Mouse (Mus musculus) ovary, postnatal 10 days (tissue): ENCODE results near the gene Gm49403.
A peak's percentile ranks its signal among the peaks of the same experiment; 100 is the strongest.
"Not testable (repeated sequence)": the region's sequence is repeated elsewhere in the genome, so short reads cannot be mapped to it uniquely, and the experiment has no call there.

Source experiments
- DNase-seq: peaks from one replicate; pipeline ENCODE4 v3.0.0; 2022; ENCODE audit warnings: low spot score

The Gm49403 gene

DNA sequence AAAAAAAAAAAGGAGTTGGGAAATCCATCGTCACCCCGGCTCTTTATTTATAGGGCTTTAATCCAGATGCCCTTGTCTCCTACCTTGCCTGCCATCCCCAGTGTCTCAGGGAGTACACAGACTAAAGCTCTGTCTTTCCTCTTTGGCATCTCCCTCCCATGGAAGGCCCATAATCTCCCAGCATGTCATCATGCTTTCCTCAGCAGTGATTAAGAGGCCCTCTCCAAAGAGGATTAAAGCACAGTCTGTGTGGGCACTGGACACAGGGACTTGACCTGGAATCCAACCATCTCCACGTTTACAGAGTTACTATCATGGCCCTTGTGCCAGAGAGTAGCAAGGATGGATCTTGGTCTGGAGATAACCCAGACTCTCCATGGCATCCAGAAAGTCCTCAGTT is at the start of gene Gm49403, which contains the start of gene Lbhd1:
Gene Gm49403, plus strand, starts transcription at position 315 of the 400 bp plus-strand sequence.
Gene Lbhd1, plus strand, starts transcription at position 117 of the 400 bp plus-strand sequence.
- no peak for DNase-seq

- not testable (repeated sequence) for DNase-seq
These were observed 47.4 kb upstream of the Gm49403 start for GRCm38 (mm10) chr19:8836327-8836726.

- DNase-seq: peak; percentile 69
These were observed 46.4 kb upstream of the Gm49403 start, which contains the start of gene Bscl2 for GRCm38 (mm10) chr19:8837251-8837791. TSS of gene Bscl2 (plus strand) at chr19:8837467.

DNA sequence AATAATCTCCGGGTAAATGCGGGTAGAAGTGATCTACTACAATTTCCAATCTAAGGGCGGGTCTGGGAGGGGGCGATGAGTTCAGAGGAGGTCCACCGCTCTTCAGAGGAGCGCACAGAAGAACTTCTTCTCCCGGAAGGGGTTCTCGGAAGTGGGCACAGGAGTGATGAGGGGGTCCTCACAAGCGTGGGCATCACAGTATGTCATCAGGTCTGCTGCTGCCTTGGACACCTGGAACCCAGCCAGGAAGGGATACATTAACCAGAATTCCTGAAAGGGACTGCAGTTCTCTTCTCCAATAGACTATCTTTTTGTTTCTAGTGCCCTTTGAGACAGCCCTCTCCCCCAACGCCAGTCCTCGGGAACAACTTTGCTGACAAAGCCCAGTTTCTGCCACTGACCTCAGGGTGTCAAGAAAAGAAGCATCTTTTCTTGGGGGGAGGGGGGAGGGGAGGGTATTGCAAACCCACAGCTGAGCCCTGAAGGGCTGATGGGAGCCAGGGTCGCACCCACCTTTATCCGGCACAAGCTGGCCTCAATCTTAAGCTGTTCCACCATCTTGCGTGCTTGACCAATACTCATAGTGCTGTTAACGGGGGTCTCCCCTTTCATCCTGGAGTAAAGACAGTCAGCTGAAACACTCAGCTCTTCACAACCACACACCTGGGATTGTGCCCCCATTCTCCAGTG is 45.5 kb upstream of the Gm49403 start:
- no peak for DNase-seq

- DNase-seq: no peak
These were observed 44.4 kb upstream of the Gm49403 start, which contains the start of gene Gng3 for GRCm38 (mm10) chr19:8839103-8839907. TSS of gene Gng3 (minus strand) at chr19:8839194.

- DNase-seq: no peak
These were observed 43.6 kb upstream of the Gm49403 start for GRCm38 (mm10) chr19:8839908-8840791.

- no peak for DNase-seq
These were observed 42.7 kb upstream of the Gm49403 start for GRCm38 (mm10) chr19:8841012-8841411.

- no peak for DNase-seq
These were observed 40.8 kb upstream of the Gm49403 start for GRCm38 (mm10) chr19:8842961-8843360.

DNA sequence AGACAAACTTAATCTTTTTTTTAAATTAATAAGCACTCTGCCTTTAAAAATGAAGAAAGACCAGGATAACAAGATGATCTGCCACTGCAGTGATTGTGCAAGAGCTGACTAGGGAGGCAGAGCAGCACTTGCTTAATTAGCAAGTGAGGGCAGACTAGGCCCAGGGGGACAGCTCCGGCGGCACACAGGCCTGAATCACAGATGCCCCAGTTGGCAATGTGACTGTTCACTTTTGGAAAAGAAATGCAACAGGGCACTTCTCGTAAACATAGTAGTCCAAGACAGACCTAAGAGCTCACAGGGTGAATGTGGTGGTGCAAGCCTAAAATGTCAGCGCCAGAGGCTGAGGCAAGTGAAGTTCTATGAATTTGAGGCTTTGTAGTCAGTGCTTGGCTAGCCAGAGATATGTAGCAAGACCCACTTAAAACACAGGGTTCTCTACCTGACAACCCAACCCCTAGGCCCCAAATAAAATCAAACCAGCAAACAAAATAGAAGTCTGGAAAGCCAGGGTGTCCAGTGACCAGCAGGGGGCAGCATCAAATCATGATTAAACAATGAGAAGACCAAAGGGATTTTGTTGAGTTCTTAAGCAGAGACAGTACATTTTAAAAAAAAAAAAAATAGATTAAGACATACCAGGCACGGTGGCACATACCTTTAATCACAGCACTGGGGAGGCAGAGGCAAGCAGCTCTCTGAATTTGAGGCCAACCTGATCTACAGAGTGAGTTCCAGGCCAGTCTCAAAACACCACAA is 39.2 kb upstream of the Gm49403 start:
- peak; percentile 55 for DNase-seq

- no peak for DNase-seq
These were observed 35.4 kb upstream of the Gm49403 start for GRCm38 (mm10) chr19:8848356-8848755.

DNA sequence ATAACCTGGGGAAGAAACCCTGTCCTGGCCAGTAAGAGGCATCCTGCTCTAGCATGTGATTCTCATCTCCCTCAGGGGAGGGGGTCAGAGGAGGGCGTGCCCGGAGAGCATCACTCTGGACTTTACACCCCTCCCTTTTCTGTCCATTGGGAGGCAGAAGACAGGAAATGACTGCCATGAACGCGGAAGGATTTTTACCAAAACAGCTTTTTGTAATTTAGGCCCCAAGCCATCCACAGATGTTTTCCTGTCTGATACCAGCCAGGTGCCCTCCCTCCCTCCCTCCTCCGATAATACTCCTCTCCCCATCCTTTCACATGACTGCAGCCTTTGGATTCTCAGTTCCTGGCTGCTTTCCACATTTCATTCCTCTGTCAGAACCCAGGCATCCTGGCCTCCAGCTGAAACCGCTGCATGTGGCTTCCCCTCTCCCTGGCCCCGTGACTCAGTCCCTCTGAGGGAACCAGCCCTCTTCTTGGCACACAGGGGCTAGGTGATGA is 33.3 kb upstream of the Gm49403 start, which contains the start of gene Lrrn4cl:
Gene Lrrn4cl, plus strand, starts transcription at position 367 of the 500 bp plus-strand sequence.
- DNase-seq: no peak

GRCm38 (mm10) chr19:8851639-8852038 is 32.1 kb upstream of the Gm49403 start:
- no peak for DNase-seq

GRCm38 (mm10) chr19:8852236-8852928 is 31.3 kb upstream of the Gm49403 start:
- DNase-seq: no peak

- DNase-seq: no peak
These were observed 30.6 kb upstream of the Gm49403 start for GRCm38 (mm10) chr19:8853117-8853516.

GRCm38 (mm10) chr19:8857689-8858088 is 26.0 kb upstream of the Gm49403 start:
- DNase-seq: no peak

- no peak for DNase-seq
These were observed 24.7 kb upstream of the Gm49403 start for GRCm38 (mm10) chr19:8859018-8859417.

GRCm38 (mm10) chr19:8864265-8864664 is 19.5 kb upstream of the Gm49403 start:
- DNase-seq: no peak

- DNase-seq: not testable (repeated sequence)
These were observed 13.3 kb upstream of the Gm49403 start for GRCm38 (mm10) chr19:8870381-8870780.

- no peak for DNase-seq
These were observed 12.9 kb upstream of the Gm49403 start for GRCm38 (mm10) chr19:8870838-8871237.
